Mouse (Mus musculus) cortical plate, adult 2 months (tissue): ENCODE measurements around the gene Lamb3.

Experiments used
- CTCF ChIP-seq: fragments of 200-500 bp; IDR thresholded peaks from 2 replicates; pipeline ENCODE4 v1.5.1; 2011; ENCODE audit warnings: mild to moderate bottlenecking, control low read depth, low read length; ENCODE audit not compliant: insufficient read depth; ENCODE audit errors: extremely low read depth
- POLR2A ChIP-seq: fragments of 200-500 bp; IDR thresholded peaks from 2 replicates; pipeline ENCODE4 v1.6.1; 2011; ENCODE audit warnings: mild to moderate bottlenecking, low read length, control low read depth; ENCODE audit not compliant: insufficient read depth; ENCODE audit errors: extremely low read depth

- no peak for TF ChIP-seq CTCF
- TF ChIP-seq POLR2A, result no peak
Measured at GRCm38 (mm10) chr1:193234930-193235329, 27.4 kb downstream of the Lamb3 start.
